Mouse (Mus musculus) c-Kit-positive CD71-positive TER-119-positive erythroid progenitor cells, embryonic 14.5 days (primary cell): ENCODE results near the gene Tmem132a.
A peak's percentile ranks its signal among the peaks of the same experiment; 100 is the strongest.

ENCODE experiments used
- DNase-seq: peaks from one replicate; pipeline ENCODE4 v3.0.0-alpha.2; 2013; ENCODE audit warnings: low spot score

The Tmem132a gene

DNA sequence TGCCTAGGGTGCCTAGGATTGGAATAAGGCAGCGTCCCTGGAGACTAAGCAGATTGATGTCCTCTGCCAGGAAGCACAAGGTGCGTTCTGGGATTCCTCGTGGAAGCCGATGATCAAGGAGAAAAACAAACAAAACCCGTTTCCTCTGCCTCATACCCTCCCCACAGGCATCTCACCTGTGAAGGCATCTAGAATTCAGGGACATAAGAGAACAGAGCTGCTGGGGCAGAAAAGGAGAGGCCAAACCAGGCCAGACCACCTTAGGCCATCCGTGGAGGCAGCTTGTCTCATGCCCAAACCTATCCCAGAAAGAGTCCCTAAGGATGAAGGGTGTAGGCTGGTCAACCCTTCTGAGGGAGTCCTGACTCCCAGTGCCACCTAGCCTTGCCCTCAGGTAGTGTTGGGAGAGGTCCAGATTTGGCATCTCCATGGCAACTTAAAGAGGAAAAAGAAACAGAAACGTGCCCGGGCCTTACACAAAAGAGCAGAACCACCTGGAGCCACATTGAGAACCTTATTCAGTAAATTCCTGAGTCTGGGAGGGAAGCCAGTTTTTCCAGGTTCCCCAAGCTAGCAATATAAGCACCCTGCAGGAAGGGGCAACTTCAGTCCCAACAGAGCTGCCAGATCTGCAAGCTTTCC lies at the start of gene Tmem132a:
TSS of gene Tmem132a (minus strand) at position 55 of the 642 bp plus-strand sequence.
- no peak for DNase-seq

DNA sequence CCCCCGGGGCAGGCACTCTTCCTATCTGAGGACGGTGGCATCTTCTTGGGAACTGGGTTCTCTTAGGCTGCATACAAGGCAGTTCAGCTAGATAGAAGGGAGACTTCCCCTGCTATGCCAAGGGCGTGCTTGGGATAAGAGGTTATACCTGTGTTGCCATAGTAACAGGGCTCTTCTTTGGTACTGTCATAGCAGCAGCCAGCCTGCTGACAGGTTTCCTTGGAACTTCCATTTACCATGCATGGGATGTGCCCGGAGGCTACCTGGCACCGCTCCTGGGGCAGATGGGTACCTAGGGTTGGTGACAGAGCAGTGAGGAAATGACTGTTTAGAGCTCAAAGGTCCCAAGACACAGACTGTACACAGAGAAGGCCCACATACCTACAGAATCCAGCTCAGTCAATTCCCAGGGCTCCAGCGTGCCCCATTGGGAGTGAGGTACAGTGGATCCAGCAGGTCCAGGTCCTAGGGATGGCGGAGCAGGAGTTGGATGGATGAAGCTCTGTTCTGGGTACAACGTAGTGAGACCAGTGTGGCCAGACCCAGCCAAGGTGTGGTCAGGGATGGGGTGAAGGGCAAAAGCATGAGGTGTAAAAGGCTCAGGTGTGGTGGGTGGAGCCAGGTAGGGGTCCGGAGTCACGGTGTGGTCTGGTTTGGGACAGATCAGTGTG lies 48.7 kb upstream of the Tmem132a start:
- no peak for DNase-seq

DNA sequence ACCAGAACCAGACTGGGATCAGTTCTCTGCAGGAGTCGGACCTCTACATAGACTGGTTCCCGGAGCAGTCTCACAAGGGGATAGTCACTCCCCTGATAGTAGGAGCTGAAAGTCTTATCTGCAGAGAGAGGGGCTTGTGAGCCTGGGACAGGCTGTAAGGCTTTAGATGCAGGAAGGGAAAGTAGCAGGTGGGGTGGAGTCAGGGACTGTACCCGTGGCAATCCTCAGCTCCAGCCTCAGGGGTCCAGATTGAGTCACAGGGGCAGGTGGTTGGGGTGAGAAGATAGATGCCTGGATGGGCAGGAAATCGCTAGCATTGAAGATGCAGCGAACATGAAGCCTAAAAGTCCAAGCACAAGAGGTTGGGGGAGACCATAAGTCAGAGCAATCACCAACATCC lies 46.8 kb upstream of the Tmem132a start:
- DNase-seq: no peak

DNA sequence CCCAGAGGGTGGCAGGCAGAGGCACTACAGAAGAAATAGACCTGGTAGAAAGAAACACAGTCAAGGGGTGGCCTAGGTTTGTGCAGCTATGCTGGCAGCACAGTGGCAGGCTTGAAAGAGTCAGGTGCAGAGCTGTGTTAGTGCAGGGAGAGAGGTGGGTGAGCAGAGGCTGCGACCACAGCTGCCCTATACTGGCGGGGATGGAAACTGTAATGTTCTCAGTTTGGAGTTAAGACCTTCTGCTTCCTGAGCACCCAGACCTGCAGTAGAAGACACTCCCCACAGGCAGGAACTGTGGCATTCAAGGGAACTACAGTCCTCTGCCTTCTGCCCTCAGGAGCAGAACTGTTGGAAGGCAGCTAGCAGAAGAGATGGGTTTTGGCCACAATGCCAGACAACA lies 45.1 kb upstream of the Tmem132a start:
- DNase-seq: no peak

DNA sequence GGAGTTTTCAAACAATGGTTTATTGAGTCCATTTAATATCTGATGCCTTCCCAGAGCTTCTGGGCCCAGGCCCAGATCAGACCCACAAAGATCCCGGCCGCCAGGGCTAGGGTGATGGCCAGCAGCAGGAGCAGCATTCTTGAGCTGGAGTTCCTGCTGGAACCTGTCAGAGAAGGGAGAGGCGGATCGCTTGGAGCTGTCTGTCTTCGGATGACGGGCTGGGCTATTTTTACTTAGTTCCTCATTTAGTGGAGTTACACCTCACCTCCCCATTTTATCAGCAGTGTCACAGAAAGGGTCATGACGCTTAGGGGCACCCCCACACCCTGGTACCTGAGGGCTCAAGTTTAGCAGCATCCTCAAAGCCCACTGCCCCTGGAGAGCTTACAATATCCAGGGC lies 44.6 kb upstream of the Tmem132a start:
- no peak for DNase-seq

DNA sequence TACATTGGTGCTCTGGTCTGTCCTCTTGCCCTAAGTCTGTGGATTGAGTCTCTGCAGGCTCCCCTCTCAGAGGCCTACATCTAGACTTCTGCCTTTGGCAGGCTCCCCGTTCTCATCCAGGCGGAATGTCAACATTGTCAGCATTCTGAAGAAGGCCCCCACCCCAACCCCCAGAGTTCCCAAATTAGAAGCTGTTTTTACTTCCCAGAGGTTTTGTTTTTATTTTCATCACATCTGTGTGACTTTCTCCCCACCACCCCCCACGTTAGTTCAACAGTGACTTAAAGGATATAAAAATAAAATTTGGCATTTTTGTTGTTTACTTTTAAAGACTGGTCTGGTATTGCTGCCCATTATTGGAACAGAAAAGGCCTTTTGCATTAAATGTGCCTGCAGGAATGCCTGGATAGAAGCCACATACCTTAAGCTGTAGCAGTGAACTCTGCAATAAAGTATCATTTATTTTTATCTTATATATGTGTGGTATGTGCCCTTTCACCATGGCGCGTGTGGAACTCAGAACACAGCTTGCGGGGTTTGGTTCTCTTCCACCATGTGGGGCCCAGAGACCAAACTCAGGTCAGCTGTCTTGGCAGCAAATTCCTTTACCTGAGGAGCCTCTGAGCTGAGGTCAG lies 39.5 kb upstream of the Tmem132a start:
- no peak for DNase-seq

DNA sequence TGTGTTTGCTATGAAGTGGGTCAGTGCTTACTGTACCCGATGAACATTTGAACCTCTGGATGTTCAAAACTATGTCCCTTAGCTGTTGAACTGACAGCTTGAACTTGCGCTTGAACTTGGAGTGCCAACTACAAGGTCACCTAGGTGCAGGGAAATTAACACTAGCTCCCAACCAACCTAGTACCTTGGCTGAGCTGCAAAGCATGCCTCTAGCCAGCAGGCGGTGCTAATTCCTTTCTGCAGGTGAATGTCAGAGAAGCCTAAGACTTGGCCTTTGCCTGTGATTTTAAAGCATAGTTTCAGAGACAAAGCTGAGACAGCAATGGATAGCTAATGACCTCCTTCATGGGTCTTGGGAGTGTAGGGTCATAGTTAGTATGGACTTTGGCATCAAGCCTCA lies 38.2 kb upstream of the Tmem132a start:
- peak; percentile 29 for DNase-seq

DNA sequence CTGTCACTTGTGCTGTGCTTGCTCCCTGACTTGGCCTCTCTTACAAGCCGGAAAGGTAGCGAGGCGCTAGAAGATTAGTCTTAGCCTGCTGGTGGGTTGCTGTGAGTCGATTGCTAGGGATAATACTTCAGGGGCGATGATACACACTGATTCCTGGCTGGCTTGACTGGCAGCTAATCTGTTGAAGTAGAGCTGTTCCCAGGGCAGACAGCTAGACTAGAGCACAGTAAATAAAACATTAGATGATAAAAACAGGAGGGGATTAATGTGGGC lies 35.9 kb upstream of the Tmem132a start:
- no peak for DNase-seq

DNA sequence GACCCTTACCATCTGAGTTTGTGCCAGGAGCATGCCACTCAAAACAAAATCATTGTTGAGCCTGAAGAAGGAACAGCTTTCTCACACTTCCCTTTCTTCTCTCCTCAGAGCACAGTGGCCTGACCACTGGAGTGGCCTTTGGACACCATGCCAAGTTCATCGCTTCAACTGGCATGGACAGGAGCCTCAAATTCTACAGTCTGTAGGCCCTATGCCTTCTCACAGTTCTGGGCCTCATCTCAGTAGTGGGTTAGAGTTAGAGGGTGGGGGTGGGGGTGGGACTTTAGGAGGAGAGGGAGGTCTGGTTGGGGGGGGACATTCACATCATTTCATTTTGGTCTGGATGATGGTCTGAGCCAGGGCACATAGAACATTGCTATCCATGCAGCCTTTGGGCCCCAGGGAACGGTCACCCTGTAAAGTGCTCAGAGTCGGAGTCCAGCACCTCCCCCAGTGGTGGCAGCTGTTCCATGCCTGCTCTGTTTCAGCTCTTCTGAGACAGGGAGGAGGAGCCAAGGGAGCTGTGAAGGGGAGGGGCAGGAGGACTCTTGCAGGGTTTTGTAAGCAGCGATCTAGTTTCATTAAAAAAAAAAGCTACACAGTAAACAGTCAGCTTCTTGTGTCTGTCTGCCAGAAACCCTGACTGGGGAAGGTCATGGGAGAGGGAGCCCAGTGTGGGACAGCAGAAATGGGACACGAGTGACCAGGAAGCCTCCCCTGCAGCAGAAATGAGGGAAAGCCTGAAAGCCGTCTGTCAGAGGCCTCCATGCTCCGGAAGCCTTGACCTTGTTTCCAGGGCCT lies 35.4 kb upstream of the Tmem132a start:
- no peak for DNase-seq

DNA sequence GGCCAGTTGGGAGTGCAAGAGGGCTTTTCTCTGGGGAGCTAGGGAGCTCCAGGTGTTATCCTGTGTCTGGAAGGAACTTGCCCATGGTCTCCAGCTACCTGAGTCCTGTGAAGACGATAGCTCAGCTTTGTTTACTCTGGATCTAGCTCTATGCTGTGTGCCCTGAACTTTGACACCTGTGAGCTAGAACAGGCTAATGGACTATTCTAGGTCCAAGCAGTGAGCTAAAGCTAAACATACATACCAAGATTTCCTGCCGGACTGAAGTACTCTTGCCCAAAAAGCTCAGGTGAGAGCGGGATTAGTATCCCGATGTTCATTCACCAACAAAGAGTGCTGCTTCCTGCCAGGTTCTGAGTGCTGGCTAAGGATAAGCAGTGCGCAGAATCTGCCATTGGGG lies 34.8 kb upstream of the Tmem132a start:
- DNase-seq: no peak

DNA sequence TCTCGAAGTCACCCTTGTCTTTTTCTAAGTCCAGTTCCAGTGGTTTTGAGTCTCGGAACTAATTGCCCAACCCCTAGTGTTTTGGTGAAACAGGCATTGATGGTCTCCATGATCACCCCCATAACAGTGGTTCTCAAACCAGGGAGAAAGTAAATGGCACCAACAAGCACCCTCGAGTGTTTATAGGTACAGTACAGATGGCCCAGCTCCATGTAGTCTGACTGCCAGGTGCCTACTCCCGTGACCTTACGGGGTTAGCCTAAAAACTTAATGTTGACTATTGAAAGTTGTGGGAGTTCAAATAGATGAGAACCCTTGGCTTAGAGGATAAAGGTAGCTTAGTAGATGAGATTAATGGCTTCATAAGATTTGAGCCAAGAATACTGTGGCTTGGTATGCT lies 31.3 kb upstream of the Tmem132a start:
- DNase-seq: no peak

DNA sequence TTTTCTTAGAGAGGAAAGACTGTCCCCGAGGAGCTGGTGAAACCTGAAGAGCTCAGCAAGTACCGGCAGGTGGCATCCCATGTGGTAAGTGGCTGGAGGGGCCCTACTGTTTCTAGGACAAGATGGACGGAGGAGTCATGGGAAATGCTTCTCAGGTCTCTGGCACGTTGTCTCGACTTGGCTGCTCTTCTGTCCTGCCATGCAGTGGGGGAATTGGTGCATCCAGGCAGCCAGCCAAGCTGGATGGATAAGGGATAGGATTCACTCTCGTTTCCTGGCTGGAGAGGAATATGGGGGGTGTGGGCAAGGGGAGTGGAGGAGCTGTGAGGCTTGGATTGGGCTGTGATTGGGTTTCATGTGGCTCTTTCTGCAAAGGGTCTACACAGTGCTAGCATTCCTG lies 30.6 kb upstream of the Tmem132a start:
- DNase-seq: no peak

DNA sequence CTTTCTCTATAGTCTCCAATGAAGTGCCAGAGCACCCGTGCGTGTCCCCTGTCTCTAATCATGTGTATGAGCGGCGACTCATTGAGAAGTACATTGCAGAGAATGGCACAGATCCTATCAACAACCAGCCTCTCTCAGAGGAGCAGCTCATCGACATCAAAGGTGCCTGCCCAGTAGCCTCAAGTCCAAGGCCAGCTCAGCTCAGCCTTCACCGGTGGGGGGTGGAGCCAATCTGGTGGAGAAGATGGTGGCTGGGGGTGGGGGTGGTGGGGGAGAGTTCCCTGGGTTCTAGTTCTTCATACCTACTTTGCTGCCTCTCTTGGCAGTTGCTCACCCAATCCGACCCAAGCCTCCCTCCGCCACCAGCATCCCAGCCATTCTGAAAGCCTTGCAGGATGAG lies 27.8 kb upstream of the Tmem132a start:
- no peak for DNase-seq

DNA sequence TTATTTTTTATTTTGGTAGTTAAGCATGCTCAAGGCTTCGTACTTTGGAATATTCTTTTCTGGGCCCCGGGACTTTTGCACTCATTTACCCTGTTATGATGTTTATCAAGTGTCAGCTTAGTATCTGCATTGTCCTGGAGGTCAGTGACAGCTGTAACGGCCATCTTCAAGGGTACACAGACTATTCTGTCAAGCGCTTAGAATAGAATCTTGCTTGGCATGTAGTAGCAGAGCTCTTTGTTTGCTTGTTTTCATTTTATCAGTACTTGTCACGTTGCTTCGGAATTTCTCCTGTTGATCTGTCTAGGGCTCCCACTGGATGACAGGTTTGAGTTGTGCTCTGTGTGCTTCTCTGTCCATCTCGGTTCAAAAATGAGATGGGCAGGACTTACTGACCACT lies 27.1 kb upstream of the Tmem132a start:
- DNase-seq: no peak

DNA sequence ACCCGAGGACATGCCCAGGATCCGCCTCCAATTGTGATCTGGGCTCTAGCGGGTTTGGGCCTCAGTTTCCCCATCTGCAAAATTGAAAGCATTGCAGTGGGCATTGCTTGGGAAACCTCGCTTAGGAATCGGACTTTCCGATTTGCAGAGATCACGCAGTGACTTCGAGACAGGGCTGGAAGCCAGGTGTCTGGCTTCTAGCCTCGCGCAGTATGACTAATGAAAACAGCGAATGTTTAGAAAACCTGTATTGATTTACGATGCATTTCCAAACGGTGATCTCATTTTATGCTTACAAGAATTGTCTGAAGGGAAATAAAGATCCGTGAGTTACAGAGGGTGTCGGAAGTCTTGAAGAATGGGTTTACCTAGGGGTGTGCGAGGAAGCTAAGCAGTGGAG lies 26.0 kb upstream of the Tmem132a start:
- peak; percentile 31 for DNase-seq

DNA sequence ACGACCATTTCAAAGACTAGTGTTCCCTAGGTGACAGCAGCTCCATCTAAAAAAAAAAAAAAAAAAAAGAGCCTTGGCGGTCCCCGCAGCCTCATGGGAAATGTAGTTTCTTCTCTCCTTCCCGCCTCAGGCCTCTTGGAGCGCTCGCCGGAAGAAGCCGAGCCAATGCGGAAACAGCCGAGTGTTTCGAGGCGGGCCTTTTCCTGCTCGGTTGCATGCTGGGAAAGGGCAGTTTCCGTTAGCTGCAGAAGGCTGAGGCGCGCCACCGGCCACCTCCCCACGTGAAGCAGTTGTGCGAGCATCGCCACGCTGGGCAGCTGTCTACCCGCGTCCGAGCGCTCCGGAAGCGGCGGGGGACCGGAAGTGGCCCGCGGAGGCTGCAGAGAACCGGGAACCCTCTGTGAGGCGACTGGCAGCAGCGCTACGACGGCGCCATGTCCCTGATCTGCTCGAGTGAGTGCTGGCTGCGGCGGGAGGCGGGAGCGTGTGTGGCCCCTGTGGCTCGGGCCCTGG lies 25.3 kb upstream of the Tmem132a start, which contains the start of gene Prpf19:
TSS of gene Prpf19 (plus strand) at position 216 of the 513 bp plus-strand sequence.
- DNase-seq: peak; percentile 95

DNA sequence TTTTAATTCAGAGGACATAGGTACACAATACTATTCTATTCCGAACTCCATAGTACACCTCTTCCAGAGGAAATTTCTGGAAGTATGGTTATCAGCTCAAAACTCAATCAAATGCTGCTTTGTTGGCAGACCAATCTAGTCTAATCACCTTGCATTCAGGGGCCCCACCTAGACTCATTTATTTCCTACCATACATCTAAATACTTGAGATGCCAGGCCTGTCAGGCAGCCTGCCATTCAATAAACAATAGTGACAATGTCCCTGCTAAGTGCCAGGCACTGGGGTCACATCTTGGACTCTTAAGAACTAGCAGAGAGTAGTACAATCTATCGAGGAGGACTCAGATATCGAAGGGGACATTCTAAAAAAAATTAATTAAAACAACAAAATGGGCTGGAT lies 22.5 kb upstream of the Tmem132a start:
- no peak for DNase-seq

DNA sequence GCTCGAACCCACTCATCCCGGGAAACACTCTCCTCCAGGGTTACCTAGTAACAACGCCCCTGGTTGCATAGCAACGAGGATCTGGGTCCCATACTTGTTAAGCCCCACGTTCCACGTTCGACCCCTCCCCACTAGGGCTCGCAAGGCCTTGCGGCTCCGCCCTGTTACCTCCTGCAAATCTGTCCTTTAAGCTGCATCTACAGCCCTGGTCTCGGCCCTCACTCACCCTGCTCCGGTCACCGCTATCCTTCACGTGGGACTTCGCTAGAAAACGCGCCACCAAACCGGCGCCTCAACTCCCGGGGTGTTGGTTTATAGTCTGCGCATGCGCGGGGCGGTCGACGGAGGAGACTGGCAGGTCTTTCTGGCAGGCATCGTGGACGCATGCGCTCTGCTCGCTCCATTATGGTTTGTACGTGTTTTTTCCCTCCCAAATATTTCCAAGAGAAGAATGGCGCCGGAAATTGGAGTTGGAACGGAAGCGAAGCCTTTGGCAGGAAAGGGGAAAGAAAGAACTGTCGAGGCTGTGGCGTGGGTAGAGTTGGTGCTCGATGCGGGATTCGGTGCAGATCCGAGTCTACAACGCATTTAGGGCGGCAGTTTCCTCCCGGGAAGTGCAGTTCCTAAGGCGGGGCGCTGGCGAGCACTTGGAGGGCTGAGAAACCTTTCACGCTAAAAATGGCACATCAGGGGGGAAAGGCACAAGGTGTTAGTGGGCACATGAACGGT lies 11.8 kb upstream of the Tmem132a start, which contains the start of gene Tmem109:
TSS of gene Tmem109 (minus strand) at position 576 of the 729 bp plus-strand sequence.
- DNase-seq: peak; percentile 91

DNA sequence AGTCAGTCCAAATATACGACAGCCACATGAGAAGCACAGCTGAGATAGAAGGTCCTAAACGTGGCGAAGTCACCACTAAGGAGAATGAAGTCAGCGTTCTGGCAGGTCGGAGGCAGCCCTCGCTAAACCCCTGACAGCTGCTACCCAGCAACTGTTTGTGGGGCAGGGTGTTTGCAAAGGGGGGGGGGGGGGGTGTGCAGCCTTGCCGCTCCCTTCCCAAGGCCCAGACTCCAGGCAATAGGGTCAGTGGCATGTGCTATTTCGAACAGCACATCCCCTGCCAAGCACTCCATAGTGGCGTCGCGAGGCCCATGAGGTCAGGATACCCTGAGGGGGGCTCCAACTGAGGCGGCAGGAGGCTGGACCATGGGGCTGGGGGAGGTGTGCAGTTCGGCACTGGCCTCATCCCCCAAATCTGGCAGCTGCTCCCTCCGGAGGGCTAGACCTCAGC lies 11.3 kb upstream of the Tmem132a start:
- DNase-seq: no peak

DNA sequence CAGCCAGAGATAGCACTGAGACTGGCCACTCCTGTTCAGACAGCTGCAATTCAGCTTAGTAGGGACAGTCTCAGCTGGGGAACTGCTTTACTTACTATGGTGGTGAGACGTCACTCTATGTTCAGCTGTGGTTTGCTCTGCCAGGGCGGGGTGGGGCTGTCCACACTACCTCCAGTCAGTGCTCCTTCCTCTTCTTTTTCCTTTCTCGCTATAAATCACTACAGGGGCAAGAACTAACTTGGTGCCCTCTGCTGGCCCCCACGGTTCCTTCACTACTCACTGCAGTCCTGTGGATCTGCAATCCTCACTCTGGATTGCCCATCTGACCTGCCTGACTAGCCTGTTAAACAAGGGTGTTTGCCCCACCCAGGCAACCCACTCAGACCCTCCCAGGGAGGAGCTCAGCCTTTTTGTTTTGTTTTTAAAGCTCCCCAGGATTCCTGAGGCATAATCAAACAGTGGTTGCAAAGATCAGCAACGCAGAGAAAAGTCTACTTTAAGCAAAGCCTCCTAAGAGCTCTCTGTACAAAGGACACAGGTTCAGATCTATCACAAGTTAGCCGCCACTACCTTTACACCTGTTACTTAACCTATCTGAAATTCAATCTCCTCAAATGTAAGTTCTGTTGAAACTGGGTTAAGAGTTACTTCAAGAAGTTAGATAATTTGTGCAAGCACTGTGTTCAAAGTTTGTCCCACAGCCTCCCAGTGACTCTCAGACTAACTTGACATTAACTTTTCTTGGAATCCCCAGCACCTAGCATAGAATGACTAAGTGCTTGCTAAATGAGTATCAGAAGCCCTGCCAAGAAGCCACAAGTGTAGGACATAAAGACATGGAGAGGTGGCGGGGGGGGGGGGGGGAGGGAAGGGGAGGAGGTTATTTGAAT lies 10.6 kb upstream of the Tmem132a start:
- no peak for DNase-seq
